Mouse (Mus musculus): ENCODE measurements around the gene Gm29133.

Gene Gm29133

DNA sequence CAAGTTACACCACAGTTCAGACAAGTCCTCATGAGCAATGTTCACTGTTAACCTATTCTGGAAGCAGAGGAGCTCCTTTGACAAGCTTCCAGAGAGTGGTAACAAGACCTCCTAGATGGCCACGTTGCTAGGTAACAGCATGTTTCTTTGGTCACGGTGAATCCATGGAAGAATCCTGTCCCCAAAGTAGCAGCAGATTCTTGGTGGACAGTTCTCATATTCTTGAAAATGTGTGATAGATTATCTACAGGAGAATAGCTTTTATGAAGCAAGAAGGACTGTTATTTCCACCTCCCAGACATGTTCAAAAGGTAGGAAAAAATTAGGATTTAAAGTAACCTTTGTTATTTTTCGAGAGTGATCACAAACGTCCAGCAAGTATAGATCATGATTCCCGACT is at the start of gene Gm29133:
Gene Gm29133 (plus strand): TSS at position 301 of the 400 bp plus-strand sequence.
- in situ Hi-C loops (cut with MboI, MseI): no loop called here

DNA sequence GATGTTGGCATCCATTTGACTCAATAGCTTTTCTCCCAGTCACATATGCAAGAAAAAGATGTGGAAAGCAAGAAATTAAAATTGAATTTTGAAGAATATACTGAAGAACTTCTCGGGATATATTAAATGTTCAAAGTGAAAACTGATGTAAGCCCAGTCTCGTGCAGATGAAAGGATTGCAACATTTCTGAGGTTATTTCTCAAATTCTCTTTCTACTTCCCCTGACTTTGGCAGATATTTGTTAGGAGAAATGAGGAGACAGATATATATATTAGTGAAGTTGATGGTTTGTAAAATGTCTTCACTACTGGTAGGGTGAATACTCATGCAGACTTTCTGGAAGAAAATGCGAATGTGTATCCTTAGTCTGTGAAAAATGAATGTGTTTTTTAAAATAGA is 48.9 kb upstream of the Gm29133 start:
- in situ Hi-C loops (cut with MboI, MseI): no loop called here

- in situ Hi-C loops (cut with MboI, MseI): no loop called here
Measured at GRCm38 (mm10) chr3:75701336-75701735, 46.7 kb upstream of the Gm29133 start.

DNA sequence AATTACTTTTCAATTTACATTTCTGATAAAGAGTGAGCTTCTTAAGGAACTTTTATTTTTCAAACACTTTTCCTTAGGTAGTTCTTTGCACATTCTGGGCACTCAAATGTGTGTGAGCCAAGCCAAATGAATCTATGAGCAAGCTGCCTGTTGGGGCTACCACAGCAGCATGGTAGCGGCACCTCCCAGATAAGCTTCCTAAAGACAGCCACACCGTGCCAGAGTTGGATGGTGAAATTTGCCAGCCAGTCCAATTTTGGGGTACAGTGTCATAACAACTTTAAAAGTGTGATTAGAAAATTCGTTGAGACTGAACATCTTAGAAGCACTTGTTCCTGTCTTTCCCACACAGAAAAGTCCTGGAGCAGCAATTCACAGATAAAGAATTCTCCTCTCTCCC is 41.5 kb upstream of the Gm29133 start:
- in situ Hi-C loops (cut with MboI, MseI): no loop called here

GRCm38 (mm10) chr3:75713678-75714295 is 34.2 kb upstream of the Gm29133 start:
- in situ Hi-C loops (cut with MboI, MseI): loop anchor here (10.0 kb wide), 1 partner anchor 489 kb away; no protein-coding TSS in a partner anchor

DNA sequence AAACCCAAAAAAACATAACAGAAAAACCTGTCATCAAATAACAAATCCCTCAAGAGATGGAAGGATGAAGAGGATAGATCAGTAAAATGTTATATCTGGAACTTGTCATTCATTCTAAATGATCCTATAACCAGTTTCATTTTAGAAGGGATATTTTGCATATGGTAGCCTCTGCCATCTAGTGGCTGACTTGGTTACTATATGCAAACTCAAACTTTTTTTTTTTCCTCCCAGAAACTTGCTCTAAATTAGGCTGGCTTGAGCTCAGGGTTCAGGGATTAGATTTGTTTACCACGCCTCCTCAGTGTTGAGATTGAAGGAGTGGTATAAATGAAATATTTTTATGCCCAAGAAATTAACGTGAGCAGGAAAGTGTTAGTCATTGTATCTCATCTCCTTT is 27.3 kb upstream of the Gm29133 start:
- in situ Hi-C loops (cut with MboI, MseI): no loop called here

- in situ Hi-C loops (cut with MboI, MseI): no loop called here
Measured at GRCm38 (mm10) chr3:75730982-75731600, 16.9 kb upstream of the Gm29133 start.

- in situ Hi-C loops (cut with MboI, MseI): no loop called here
Measured at GRCm38 (mm10) chr3:75743664-75744437, 4.1 kb upstream of the Gm29133 start.

DNA sequence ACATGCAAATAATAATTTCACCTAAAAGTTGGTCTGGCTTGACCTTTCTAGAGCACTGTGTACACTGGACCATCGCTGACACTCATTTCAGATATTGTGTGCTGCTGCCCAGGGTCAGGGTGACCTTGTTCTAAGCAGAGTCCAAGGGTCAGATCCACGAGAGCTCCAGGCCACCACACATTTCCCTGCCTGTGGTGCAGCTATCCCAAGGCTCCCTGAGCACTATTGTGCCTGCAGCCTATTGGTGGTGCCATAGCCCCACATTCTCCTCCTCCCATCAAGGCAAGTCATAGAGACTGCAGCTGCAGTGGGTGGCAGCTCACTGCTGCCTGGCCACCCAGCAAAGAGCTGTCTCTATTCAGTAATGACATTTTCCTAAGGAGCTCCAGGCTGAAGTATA is 2.7 kb upstream of the Gm29133 start:
- in situ Hi-C loops (cut with MboI, MseI): no loop called here

DNA sequence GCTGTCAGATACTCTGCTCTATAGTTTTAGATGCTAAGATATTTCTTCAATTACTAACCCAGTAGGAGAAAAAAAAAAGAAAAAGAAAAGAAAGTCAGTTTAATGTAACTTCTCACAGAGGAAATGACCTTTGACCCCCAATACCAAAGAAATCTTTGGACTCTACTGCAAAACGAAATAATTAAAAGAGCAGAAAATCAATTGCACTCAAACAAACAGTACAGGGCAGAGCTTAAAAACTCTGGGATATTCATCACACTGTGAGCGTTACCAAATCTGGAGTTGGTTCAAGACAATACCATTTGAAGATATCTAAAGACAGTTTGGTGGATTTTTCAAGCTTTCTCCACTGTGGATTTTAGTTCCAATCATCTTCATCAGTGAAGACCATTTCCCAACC is 15.4 kb downstream of the Gm29133 start:
- in situ Hi-C loops (cut with MboI, MseI): no loop called here

DNA sequence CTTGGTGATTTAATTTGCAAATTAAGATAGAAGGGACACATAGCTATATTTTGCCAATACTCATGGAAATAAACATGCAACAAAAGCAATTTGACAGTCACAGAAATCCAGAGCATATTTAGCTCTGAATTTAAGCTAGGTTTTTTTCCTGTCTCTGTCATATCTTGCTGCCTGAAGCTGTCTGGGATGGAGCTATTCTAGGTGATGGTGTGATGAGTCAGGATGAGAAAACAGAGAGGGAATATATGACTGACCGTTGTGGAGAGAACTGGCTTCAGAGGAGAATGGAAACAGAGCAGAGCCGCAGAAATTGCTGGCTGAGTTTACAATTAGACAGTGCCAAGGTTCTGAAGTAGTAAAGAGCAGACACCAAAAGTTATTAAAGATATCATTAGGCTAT is 26.3 kb downstream of the Gm29133 start:
- in situ Hi-C loops (cut with MboI, MseI): no loop called here

- in situ Hi-C loops (cut with MboI, MseI): no loop called here
Measured at GRCm38 (mm10) chr3:75808001-75808400, 60.0 kb downstream of the Gm29133 start.

DNA sequence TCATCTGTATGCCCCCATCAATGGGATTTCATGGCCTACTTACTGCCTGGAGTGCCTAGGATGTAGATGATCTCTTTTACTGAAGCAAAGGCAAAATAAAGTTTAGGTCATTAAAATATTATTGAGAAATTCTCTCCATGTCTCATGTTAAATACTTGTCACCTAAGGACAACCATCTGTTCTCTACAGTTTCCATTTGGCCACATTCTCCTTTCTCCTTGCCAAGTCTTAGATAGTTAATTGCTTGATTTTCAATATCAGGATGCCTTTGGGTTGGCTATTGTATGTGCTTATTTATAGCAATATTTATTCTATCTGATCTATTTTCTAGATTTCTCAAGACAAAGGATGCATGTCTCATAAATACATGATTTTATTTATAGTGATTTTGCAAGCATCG is 75.9 kb downstream of the Gm29133 start:
- in situ Hi-C loops (cut with MboI, MseI): no loop called here

DNA sequence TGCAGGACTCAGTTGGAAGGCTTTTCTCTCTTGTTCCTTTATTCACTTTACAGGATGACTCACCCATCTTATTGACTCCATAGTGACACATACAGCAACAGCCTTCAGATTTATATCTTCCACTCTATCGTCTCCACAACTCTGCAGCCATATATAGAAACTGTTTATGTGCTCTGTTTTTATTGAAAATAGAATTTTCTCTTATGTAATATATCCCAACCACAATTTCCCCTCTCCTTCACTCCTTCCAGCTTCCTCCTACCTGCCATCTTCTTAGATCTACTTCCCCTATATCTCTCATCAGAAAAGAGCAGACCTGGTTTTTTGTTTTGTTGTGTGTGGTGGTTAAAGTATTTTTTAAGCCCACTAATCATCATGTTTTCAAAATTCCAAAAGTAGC is 76.5 kb downstream of the Gm29133 start:
- in situ Hi-C loops (cut with MboI, MseI): no loop called here

DNA sequence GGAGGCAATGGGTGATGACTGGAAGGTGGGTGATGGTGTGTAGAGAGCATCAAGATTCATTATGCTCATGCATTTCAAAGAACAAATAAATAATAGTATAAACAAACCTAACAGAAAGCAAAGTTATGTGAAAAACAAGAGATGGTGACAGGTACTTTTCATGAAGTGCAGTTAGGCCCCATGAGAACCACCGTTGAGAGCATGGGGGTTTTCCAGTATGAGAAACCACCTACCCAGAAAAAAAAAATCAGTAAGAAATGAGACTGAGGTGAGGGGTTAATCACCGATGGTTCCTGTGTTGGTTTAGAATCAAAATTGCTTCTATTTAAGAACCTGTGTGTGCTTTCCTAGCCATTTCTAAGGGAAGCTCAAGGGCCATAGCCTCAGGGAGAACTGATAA is 86.8 kb downstream of the Gm29133 start:
- in situ Hi-C loops (cut with MboI, MseI): no loop called here

DNA sequence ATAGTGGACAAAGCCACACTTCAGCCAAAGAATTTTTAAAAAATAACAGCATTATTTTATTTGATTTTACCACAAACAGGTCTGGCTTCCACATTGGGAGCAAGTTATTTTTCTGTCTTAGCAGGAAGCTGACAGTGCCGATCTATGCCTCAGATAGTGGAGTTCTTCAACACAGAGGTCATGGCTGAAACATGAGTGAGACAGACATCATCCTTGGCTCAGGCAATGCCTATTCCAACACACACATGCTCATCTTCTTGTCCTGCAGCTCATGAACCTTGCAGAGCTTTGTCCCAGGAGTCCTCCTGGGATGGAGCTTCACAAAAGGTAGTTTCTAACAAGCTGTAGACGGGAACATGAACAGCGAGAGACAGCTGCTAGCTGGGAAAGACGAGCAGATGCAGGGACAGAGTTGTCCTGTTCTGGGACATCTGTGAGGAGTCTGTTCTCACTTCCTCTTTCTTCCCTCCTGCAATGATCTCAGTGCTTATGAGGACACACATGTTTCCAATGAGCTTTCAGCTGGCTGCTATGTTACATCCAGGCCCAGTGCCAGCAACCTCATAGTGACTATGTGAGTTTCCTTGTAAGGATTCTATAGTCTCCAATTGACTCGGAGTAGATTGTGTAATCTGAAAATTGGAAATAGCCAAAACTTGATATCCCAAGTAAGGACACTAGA is 87.4 kb downstream of the Gm29133 start:
- in situ Hi-C loops (cut with MboI, MseI): no loop called here
